Mouse (Mus musculus) stomach, embryonic 16.5 days (tissue): ENCODE measurements at regions not wholly inside any gene's neighbourhood (a gene's known extent, or its start where the extent isn't known, plus 50 kb on each side); places are given as distances from the start of the nearest gene placed in this dataset.

Experiments
- ATAC-seq: fragments of 200-750 bp; cut with Nextera tagmentation; 2 replicates; pipeline ENCODE4 v1.8.0; 2017; ENCODE audit warnings: moderate number of reproducible peaks, moderate TSS enrichment; ENCODE audit not compliant: insufficient read depth, low FRiP score
- H3K27ac ChIP-seq: fragments of 300-500 bp; sonication (generic); 2 replicates; pipeline ENCODE4 v1.5.1; 2014; ENCODE audit warnings: low read length
- H3K27me3 ChIP-seq: fragments of 300-500 bp; sonication (generic); 2 replicates; pipeline ENCODE4 v1.6.1; 2014; ENCODE audit warnings: low read length, control low read depth, mixed read lengths; ENCODE audit not compliant: control insufficient read depth, insufficient read depth
- H3K36me3 ChIP-seq: fragments of 300-500 bp; sonication (generic); 2 replicates; pipeline ENCODE4 v1.6.1; 2014; ENCODE audit warnings: low read length; ENCODE audit not compliant: control insufficient read depth, insufficient read depth
- H3K4me1 ChIP-seq: fragments of 300-500 bp; sonication (generic); 2 replicates; pipeline ENCODE4 v1.6.1; 2014; ENCODE audit warnings: low read length, control low read depth, mixed read lengths; ENCODE audit not compliant: control insufficient read depth, insufficient read depth
- H3K4me2 ChIP-seq: fragments of 300-500 bp; sonication (generic); 2 replicates; pipeline ENCODE4 v1.6.1; 2014; ENCODE audit warnings: low read depth, low read length, mixed read lengths
- H3K4me3 ChIP-seq: fragments of 300-500 bp; sonication (generic); replicated peaks from 2 replicates; pipeline ENCODE4 v1.5.1; 2014; ENCODE audit warnings: mild to moderate bottlenecking, low read length
- H3K9ac ChIP-seq: fragments of 300-500 bp; sonication (generic); 2 replicates; pipeline ENCODE4 v1.6.1; 2014; ENCODE audit warnings: low read length
- H3K9me3 ChIP-seq: fragments of 300-500 bp; sonication (generic); replicated peaks from 2 replicates; pipeline ENCODE4 v1.6.1; 2016; ENCODE audit warnings: low read length, control low read depth; ENCODE audit not compliant: control insufficient read depth
- WGBS: fragments of 180-500 bp; shearing (Covaris S2); extraction: QIAGEN DNeasy Blood & Tissue Kit; methylation state at CpG from one replicate; pipeline ENCODE4 v1.1.7; 2014; 5-methylcytosine and 5-hydroxymethylcytosine counted together

- Histone ChIP-seq H3K9me3 (no peaks in the 10 kb centered on the region), H3K36me3 (no peaks in the 10 kb centered on the region), H3K9ac (no peak overlapping the region), H3K27ac (no peak overlapping the region), H3K4me2 (no peak overlapping the region), H3K4me1 (no peaks in the 10 kb centered on the region), H3K27me3 (no peaks in the 10 kb centered on the region), H3K4me3 (no peak overlapping the region)
- ATAC-seq, result no peak
- 78% methylated on average over 2 of the region's 2 CpGs for WGBS
Observed at GRCm38 (mm10) chr12:94691341-94692029, 1000.5 kb upstream of the Flrt2 start.

DNA sequence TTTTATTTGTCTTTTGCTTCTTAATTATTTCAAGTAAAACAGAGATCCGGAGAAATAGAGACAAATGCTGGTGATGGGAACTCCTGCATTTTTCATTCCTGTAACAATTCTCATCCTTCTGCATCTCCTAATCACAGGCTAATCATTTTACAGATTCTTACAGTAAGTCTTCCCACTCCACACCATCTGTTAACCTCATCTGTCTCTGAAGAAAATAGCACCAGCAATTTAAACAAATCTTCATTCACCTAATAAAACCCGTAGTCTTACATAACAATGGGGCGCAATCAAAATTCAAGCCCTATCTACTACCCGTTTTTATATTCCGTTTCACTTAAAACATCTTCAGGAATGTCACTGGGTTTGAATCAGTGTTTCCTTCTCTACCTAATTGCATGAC, 960.6 kb upstream of the Flrt2 start:
- Histone ChIP-seq H3K9me3 (no peaks in the 10 kb centered on the region), H3K27me3 (no peaks in the 10 kb centered on the region), H3K4me2 (no peak overlapping the region), H3K27ac (no peak overlapping the region), H3K36me3 (no peaks in the 10 kb centered on the region), H3K9ac (no peak overlapping the region), H3K4me1 (no peaks in the 10 kb centered on the region), H3K4me3 (no peak overlapping the region)
- no peak for ATAC-seq
- 79% methylated on average over 5 of the region's 5 CpGs for WGBS

DNA sequence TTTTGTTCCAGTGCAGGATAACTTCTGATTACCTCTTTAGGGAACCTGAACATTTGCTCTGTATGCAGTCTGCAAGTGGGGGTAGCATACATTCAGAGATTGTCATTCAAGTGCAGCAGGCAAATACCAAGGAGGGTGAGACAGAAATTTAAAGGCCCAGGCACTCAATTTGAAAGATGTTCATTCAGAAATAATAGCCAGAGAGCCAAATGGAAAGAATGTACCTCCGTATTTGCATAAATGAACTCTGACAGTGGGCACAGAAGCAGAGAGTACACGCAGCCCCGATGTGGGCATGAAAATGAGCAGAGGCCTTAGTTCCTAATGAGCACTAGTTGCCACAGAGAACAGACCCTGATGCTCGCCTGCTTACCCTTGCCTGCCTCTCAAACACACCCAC, 958.8 kb upstream of the Flrt2 start:
- 54% methylated on average over 4 of the region's 4 CpGs for WGBS
- Histone ChIP-seq H3K27ac (no peak overlapping the region), H3K4me3 (no peak overlapping the region), H3K9ac (no peak overlapping the region), H3K4me2 (no peak overlapping the region), H3K9me3 (no peaks in the 10 kb centered on the region), H3K27me3 (no peaks in the 10 kb centered on the region), H3K36me3 (no peaks in the 10 kb centered on the region), H3K4me1 (no peaks in the 10 kb centered on the region)
- no peak for ATAC-seq

DNA sequence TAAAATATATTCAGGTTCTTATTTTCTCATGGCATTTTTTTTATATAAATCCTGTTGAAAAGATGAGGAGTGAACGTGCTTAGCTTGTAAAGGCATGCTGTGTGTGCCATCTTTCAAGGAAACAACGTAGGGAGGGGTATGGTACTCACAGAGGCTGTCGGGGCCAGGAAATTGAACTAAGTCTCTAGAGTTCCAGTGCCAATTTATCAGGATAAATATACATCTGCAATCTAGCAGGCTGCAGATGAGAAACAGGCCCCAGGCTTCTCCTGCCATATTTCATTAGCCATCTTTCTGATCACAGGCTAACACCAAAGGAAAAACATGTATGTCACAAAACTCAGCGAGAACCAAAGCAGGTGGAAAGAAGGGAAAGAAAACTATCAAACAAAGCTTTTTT, 954.8 kb upstream of the Flrt2 start:
- H3K9ac ChIP-seq, result no peak overlapping the region
- H3K4me1 ChIP-seq, result no peaks in the 10 kb centered on the region
- no peak for ATAC-seq
- WGBS, result 64% methylated on average over 4 of the region's 4 CpGs
- H3K9me3 ChIP-seq, result no peaks in the 10 kb centered on the region
- H3K4me3 ChIP-seq, result no peak overlapping the region
- H3K27me3 ChIP-seq, result no peaks in the 10 kb centered on the region
- H3K4me2 ChIP-seq, result no peak overlapping the region
- H3K27ac ChIP-seq, result no peak overlapping the region
- H3K36me3 ChIP-seq, result no peaks in the 10 kb centered on the region

DNA sequence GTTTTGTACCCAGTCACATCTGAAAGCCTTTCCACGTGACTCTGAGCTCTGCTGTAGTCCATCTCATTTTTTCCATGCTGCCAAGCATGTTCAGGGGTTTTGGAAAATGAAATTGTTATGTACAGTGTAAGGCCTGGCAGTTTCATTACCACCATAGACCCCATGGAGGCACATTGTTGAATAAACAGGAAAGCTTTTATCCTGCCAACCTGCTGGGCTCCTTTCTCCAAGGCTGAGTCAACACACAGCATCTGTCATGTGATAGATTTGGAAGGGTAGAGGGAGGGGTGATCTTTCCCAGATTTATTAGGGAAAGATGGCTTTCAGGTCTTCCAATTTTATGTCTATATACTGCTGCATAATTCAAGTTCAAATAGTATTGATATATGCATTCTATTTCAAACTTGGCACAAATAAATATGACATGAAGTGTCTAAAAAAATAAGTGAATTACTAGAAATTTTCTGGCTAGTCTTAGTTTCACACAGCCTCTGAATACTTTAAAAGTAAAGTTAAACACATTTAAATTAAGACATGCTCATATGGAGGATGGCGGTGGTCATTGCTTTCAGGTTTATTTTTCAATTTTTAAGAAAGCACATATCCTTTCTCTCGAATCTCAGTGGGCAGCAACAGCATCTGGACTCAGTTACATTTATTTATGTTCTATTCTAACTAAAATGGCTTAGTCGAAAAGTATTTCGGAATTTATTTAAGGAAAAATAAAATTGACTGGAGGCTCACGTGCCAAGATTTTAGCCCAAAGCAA, 942.1 kb upstream of the Flrt2 start:
- ATAC-seq, result no peak
- H3K9me3 ChIP-seq, result no peaks in the 10 kb centered on the region
- no peaks in the 10 kb centered on the region for H3K4me1 ChIP-seq
- WGBS, result 70% methylated on average over 6 of the region's 6 CpGs
- no peak overlapping the region for H3K9ac ChIP-seq
- no peaks in the 10 kb centered on the region for H3K36me3 ChIP-seq
- H3K4me2 ChIP-seq, result no peak overlapping the region
- no peaks in the 10 kb centered on the region for H3K27me3 ChIP-seq
- no peak overlapping the region for H3K4me3 ChIP-seq
- H3K27ac ChIP-seq, result no peak overlapping the region

- H3K9me3 ChIP-seq, result no peaks in the 10 kb centered on the region
- H3K27ac ChIP-seq, result no peak overlapping the region
- H3K4me2 ChIP-seq, result no peak overlapping the region
- H3K4me3 ChIP-seq, result no peak overlapping the region
- whole genome bisulfite sequencing, result 88% methylated on average over 2 of the region's 2 CpGs
- no peaks in the 10 kb centered on the region for H3K36me3 ChIP-seq
- no peaks in the 10 kb centered on the region for H3K27me3 ChIP-seq
- no peaks in the 10 kb centered on the region for H3K4me1 ChIP-seq
- no peak for ATAC-seq
- H3K9ac ChIP-seq, result no peak overlapping the region
Observed at GRCm38 (mm10) chr12:94755754-94756153, 936.3 kb upstream of the Flrt2 start.

GRCm38 (mm10) chr12:94795913-94796615, 896.0 kb upstream of the Flrt2 start:
- no peak overlapping the region for H3K4me2 ChIP-seq
- no peaks in the 10 kb centered on the region for H3K36me3 ChIP-seq
- 64% methylated on average over 5 of the region's 5 CpGs for WGBS
- no peak overlapping the region for H3K4me3 ChIP-seq
- no peak for ATAC-seq
- H3K9me3 ChIP-seq, result no peaks in the 10 kb centered on the region
- no peak overlapping the region for H3K27ac ChIP-seq
- no peak overlapping the region for H3K9ac ChIP-seq
- no peaks in the 10 kb centered on the region for H3K4me1 ChIP-seq
- H3K27me3 ChIP-seq, result no peaks in the 10 kb centered on the region

DNA sequence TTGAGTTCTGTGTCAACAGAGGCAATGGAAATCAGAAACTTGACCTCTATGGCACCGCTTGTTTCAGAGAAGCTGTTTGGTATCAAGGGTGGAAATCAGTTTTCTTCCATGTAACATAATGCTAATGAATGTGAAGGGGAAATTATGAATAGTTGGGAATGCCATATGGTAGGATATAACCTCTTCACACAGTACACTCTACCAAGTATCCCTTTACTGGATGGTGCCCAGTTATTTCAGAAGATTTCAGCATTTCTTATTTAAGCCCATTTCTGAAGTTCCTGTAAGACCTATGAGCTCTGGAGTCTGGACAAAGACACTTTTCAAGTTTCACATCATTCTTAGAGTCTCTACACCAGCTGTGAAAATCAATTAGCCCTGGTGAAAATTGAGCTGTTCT, 887.3 kb upstream of the Flrt2 start:
- 94% methylated on average over 1 of the region's 1 CpGs for WGBS
- no peak overlapping the region for H3K9ac ChIP-seq
- H3K27me3 ChIP-seq, result no peaks in the 10 kb centered on the region
- H3K9me3 ChIP-seq, result no peaks in the 10 kb centered on the region
- H3K4me3 ChIP-seq, result no peak overlapping the region
- no peak overlapping the region for H3K27ac ChIP-seq
- H3K4me2 ChIP-seq, result no peak overlapping the region
- no peaks in the 10 kb centered on the region for H3K4me1 ChIP-seq
- ATAC-seq, result no peak
- no peaks in the 10 kb centered on the region for H3K36me3 ChIP-seq

- H3K27me3 ChIP-seq, result no peaks in the 10 kb centered on the region
- no peak overlapping the region for H3K4me2 ChIP-seq
- H3K9ac ChIP-seq, result no peak overlapping the region
- no peak for ATAC-seq
- no peaks in the 10 kb centered on the region for H3K36me3 ChIP-seq
- H3K4me3 ChIP-seq, result no peak overlapping the region
- H3K27ac ChIP-seq, result no peak overlapping the region
- H3K9me3 ChIP-seq, result no peaks in the 10 kb centered on the region
- no peaks in the 10 kb centered on the region for H3K4me1 ChIP-seq
- WGBS, result 84% methylated on average over 2 of the region's 2 CpGs
Observed at GRCm38 (mm10) chr12:94831400-94831799, 860.6 kb upstream of the Flrt2 start.
